Mouse (Mus musculus): ENCODE measurements at regions not wholly inside any gene's neighbourhood (a gene's known extent, or its start where the extent isn't known, plus 50 kb on each side); places are given as distances from the start of the nearest gene placed in this dataset.

- no peak for DNase-seq (ENCODE audit: low read depth, low spot score)
Measured at GRCm38 (mm10) chr12:109272101-109272500, 180.5 kb upstream of the Dlk1 start.

GRCm38 (mm10) chr12:109314850-109315249 is 137.8 kb upstream of the Dlk1 start:
- DNase-seq (ENCODE audit: low read depth, low spot score): no peak

DNA sequence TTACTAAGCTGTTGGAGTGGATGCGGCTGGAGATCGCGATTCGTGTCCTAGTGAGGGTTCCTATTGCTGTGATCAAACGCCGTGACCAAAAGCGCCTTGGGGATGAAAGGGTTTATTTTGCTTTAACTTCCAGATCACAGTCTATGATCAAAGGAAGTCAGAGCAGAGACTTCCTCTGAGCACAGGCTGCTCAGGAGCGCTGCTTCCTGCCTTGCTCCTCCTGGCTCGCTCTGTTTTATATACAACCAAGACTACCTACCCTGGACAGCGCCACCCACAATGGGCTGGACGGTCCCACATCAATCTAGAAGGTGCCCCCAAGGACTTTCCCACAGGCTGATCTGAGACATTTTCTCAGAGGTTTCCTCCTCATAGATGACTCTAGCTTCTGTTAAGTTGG is 126.6 kb upstream of the Dlk1 start:
- DNase-seq (ENCODE audit: low read depth, low spot score): no peak

GRCm38 (mm10) chr12:109371327-109371726 is 81.3 kb upstream of the Dlk1 start:
- no peak for DNase-seq (ENCODE audit: low read depth, low spot score)

DNA sequence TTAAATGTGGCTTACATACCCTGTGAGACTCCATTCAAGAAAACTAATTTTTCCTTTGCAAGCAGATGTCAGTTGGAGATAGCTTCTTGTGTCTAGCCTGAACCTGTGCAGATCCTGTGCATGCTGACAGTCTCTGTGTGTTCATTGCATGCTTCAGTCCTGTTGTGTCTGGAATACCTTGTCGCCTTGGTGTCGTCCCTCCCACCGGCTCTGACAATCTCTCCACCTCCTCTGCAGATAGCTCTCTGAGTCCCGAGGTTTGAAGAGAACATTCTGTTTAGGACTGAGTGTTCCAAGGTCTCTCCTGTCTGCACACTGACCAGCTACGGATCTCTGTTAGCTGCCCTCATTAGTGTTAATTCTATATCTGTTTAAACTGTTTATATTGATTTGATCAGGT is 66.8 kb upstream of the Dlk1 start:
- no peak for DNase-seq (ENCODE audit: low read depth, low spot score)

GRCm38 (mm10) chr12:109388791-109389190 is 63.8 kb upstream of the Dlk1 start:
- no peak for DNase-seq (ENCODE audit: low read depth, low spot score)

GRCm38 (mm10) chr12:109390388-109390920 is 62.2 kb upstream of the Dlk1 start:
- no peak for DNase-seq (ENCODE audit: low read depth, low spot score)

DNA sequence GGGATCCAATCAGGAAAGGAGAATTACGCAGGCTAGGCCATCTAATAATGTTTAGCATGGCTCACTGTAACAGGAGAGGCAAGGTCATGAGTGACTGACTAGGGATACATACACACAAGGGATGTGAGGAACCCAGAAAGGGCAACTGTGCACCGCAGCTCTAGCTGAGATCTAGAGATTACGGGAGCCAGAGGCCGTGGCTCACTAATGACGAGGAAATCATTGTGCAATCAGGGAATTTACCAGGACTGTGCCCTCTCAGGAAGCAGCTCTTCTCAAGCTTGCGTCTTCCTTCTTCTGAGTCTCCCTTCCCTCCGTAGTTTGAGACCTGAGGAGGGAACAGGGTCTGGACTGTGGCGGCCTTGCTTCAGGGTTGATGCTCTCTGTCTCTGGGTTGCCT is 61.6 kb upstream of the Dlk1 start:
- DNase-seq (ENCODE audit: low read depth, low spot score): no peak

DNA sequence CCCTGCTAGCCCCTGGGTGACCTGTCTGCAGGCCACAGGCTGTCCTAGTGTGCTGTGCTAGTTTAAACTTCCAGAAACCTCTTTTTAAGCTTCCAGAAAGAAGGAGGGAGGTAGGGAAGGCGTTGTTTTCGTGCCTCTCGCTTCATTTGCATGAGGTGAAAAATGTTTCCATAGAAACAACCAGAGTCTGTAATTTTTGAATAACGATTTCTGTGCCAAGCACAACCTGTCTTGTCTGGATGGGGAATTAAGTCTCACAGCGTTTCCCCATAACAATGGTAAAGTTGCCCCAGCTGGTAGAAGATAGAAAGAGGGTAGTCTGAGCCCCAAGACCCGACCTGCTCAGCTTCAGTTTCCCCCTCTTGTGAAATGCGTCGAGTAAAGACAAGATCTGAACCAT is 59.3 kb upstream of the Dlk1 start:
- DNase-seq (ENCODE audit: low read depth, low spot score): peak; percentile 58

- no peak for DNase-seq (ENCODE audit: low read depth, low spot score)
Measured at GRCm38 (mm10) chr12:109393795-109394194, 58.8 kb upstream of the Dlk1 start.

DNA sequence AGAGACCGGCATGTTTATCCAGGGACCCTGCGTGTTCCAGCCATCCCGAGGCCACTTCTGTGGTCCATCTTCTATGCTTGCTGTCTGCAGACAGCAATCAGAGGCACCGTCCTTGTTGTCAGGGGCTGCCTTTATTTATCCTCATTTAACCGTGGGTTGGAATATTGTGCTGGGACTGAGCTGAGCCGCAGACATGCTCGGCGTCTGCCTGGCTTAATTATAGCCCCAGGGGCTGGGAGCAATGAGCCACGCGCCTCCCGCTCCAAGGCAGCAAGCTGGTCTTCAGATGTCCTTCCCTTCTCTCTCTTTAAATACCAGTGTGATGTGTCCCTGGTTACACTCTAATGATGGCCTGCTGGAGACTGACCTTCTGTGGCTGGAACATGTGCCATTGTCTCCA is 58.2 kb upstream of the Dlk1 start:
- DNase-seq (ENCODE audit: low read depth, low spot score): no peak

GRCm38 (mm10) chr12:109396614-109397013 is 56.0 kb upstream of the Dlk1 start:
- no peak for DNase-seq (ENCODE audit: low read depth, low spot score)

DNA sequence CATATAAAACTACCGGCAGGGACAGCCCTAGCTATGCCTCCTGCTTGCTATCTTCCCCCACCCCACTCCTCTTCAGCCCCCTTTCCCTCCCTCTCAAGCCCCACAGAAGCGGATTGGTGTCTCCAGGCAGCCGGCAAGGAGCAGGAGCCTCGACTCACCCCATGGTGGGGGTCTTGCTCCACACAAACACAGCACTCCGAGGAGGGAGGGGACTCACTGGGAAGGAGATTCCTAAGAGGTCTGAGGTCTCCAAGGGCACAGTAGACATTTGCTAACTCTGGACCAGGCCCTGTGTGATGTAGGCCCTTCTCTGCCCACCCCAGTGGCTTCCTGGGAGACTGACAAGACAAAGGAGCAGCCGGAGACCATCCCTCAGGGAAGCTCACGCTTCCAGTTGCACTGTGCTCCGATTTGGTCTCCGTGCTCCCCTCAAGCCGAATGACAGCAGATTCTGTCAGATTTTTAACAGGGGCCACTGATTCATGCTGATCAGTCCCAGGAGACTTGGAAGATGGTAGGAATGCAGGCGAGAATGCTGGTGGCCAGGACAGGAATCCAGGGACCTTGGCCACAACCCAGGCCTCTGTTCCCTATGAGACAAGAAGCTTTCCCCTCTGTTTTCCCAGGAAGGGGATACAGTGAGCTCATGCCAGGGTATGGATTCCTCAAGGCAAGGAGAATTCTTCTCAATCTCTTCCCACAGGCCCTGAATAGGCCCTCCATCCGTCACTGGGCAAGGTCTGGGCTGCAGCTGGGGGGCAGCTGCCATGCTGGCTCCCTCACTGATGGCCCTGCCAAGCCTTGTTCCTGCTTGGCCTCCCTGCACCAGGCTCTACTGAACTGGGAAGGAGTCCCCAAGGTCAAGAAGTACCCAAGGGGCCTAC is 55.2 kb upstream of the Dlk1 start:
- DNase-seq (ENCODE audit: low read depth, low spot score): no peak

GRCm38 (mm10) chr12:109398473-109398872 is 54.1 kb upstream of the Dlk1 start:
- DNase-seq (ENCODE audit: low read depth, low spot score): no peak

DNA sequence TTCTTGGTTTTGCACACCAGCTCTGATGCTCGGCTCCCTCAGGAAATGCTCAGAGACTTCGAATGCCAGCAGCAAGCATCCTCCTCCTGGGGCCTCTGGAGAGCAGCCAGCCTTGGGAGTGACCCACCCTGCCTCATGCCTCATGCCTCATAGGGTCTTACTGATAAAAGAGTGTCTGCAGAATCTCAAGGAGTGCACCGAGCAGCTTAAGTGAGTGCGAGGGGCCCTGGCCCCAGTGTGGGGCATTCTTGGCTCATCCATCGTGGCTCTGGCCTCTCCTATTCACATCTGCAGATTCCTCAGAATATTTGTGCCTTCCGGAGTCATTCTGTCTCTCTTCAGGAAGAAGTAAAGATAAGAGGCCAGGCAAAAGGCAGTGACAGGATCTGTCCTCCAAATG is 53.7 kb upstream of the Dlk1 start:
- no peak for DNase-seq (ENCODE audit: low read depth, low spot score)

- DNase-seq (ENCODE audit: low read depth, low spot score): peak; percentile 42
Measured at GRCm38 (mm10) chr12:109399591-109399990, 53.0 kb upstream of the Dlk1 start.

- DNase-seq (ENCODE audit: low read depth, low spot score): no peak
Measured at GRCm38 (mm10) chr12:109400041-109400440, 52.6 kb upstream of the Dlk1 start.

DNA sequence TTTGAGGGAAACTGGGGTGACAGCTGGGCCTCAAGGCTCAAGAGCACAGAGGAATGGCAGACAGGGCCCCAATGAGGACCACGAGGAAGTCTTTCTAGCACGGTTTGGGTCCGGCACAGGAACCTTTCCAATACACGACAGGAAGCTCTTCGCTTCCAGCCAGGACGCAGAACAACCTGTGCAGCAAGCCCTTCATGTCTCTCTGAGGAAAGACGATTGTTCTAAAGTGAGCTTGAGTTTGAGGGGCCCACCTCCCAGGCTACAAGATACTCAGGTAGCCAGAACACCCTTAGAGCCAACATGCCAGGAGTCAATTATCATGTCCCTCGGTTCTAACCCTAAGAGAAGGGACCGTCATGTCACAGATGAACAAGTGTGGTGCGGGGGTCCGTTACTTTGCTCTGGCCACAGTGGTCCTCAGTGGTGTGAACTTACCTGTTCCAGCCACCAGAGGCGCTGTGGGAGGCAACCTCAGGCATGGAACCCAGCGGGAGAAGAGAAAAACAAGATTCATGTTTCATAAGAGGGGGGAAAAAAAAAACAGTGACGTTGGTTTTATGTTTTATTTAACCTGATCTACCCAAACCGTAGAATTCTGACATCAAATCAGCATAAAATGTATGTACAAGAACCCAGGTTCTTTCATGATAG is 51.6 kb upstream of the Dlk1 start:
- no peak for DNase-seq (ENCODE audit: low read depth, low spot score)

- no peak for DNase-seq (ENCODE audit: low read depth, low spot score)
Measured at GRCm38 (mm10) chr12:109401696-109402095, 50.9 kb upstream of the Dlk1 start.

DNA sequence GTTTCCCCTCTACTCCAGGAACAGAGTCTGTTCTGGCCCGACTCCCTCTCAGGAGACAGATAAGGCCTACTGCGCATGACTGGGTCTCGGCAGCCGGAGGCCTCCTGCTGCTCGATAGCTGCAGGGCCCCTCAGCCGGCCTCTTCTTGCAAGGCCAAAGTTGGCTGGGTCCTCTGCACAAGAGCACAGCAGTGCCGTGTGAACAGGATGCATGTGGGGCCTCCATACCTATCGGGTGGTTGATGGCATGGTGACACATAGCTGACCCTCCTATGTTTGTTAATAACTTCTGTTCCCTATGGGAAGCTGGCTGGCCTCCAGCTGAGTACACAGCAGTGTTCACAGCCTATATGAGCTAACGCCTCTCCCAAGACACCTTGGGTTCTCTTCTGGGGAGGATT is 50.4 kb upstream of the Dlk1 start:
- DNase-seq (ENCODE audit: low read depth, low spot score): no peak

Measured in brain, embryonic 18.5 days (tissue).